ENCODE assay signal across 23 mouse cellular contexts in the genomic region with DNA sequence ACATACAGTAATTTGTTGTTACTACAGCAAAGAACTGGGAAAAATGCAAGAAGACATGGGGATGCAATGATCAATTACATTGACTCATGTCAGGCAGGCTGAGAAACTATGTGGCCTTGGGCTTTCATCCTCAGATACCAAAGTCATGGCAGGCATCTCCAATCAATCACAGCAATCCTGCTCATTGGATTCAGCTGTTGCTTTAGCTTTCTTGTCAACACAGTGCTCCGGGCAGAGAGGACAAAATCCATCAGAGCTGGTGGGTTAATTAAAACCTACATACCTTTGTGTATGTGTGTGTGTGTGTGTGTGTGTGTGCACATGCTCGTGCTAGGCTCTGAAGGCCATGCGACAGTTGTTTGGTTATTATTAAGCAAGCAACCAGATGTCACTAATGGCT.
DNase-seq lines count a peak whose midpoint lies in the region; ATAC-seq lines count a peak whose summit lies in the region.
"Had no signal": no experiment of that assay in that cellular context is flagged by ENCODE, and none has a peak within 500 bp of the region (broad histone marks: within the 10 kb centered on the region; RNA-seq: fewer than 3 reads in every experiment).

No protein-coding gene starts in this region.

- H3K4me3 ChIP-seq in embryonic facial prominence, embryonic 14.5 days (ENCODE audit: low read depth, low read length) = no peak overlapping the region
- H3K4me3 ChIP-seq: limb, embryonic 12.5 days; liver, embryonic 15.5 days; megakaryocyte, embryonic 14.5 days had no signal

- no peak overlapping the region for H3K27ac ChIP-seq in embryonic facial prominence, embryonic 14.5 days (replicated peaks; ENCODE audit: low read depth, low read length)
- H3K27ac ChIP-seq: limb, embryonic 12.5 days; liver, embryonic 15.5 days had no signal

- WGBS in embryonic facial prominence, embryonic 14.5 days = 47% methylated on average over 3 of the region's 3 CpGs

- no peak overlapping the region for H3K9ac ChIP-seq in embryonic facial prominence, embryonic 14.5 days (ENCODE audit: low read depth, low read length)
- H3K9ac ChIP-seq: limb, embryonic 12.5 days; liver, embryonic 15.5 days; lung, embryonic 14.5 days had no signal

- H3K36me3 ChIP-seq in embryonic facial prominence, embryonic 14.5 days (ENCODE audit: control insufficient read depth, insufficient read depth, low read length) = no peaks in the 10 kb centered on the region
- H3K36me3 ChIP-seq: limb, embryonic 12.5 days; liver, embryonic 15.5 days had no signal

- H3K4me2 ChIP-seq in embryonic facial prominence, embryonic 14.5 days (ENCODE audit: low read depth, low read length) = no peak overlapping the region
- H3K4me2 ChIP-seq: limb, embryonic 12.5 days; liver, embryonic 15.5 days; lung, embryonic 14.5 days had no signal

- no peaks in the 10 kb centered on the region for H3K4me1 ChIP-seq in embryonic facial prominence, embryonic 14.5 days (ENCODE audit: control insufficient read depth, insufficient read depth, low read length)
- H3K4me1 ChIP-seq: limb, embryonic 12.5 days; liver, embryonic 15.5 days had no signal

- no peaks in the 10 kb centered on the region; the same call in 1 of the 2 replicates for H3K9me3 ChIP-seq in embryonic facial prominence, embryonic 14.5 days (ENCODE audit: control insufficient read depth, low read length)
- H3K9me3 ChIP-seq: limb, embryonic 12.5 days; liver, embryonic 15.5 days had no signal

- no peak for ATAC-seq in embryonic facial prominence, embryonic 14.5 days (ENCODE audit: low read depth)
- ATAC-seq: CD4-positive, CD25-positive, alpha-beta regulatory T cell, adult 4 months; forebrain, embryonic 14.5 days; intestine, embryonic 16.5 days had no signal

- DNase-seq in adrenal gland, postnatal 14 days = peak; percentile 10
- no peak for DNase-seq in adrenal gland, adult 18-20 months (ENCODE audit: low spot score in 2 of 2)
- peak; percentile 8 for DNase-seq in retina, postnatal 1 day
- DNase-seq in retina, embryonic 14.5 days (ENCODE audit: low spot score) = no peak
- peak; percentile 14 for DNase-seq in embryonic facial prominence, embryonic 14.5 days (ENCODE audit: low spot score)
- no peak for DNase-seq in thymus, postnatal 4 days
- no peak for DNase-seq in layer of hippocampus, postnatal 25 days (ENCODE audit: extremely low spot score in 1 of 2, low spot score in 1 of 2)
- DNase-seq: cerebellum, adult 8-10 months; cerebellum, postnatal 25 days; gastrocnemius, postnatal 14 days; kidney, adult 8-10 months; kidney, postnatal 10 days; lung, embryonic 14.5 days; lung, postnatal 36 days; midbrain, embryonic 14.5 days; thymus, adult 2 months; thymus, postnatal 36 days had no signal

- no peaks in the 10 kb centered on the region for H3K27me3 ChIP-seq in embryonic facial prominence, embryonic 14.5 days (replicated peaks; ENCODE audit: control insufficient read depth, insufficient read depth, low read length)

Comparison
In these comparisons a context has a peak if more than half of its experiments do, and no peak if none do; other contexts are left out.
1. DNase-seq: peak in adrenal gland, postnatal 14 days (single experiment), retina, postnatal 1 day (single experiment) and embryonic facial prominence, embryonic 14.5 days (single experiment); none in adrenal gland, adult 18-20 months (0 of 2), retina, embryonic 14.5 days (single experiment), thymus, postnatal 4 days (single experiment) and layer of hippocampus, postnatal 25 days (0 of 2).